Mouse (Mus musculus) kidney, postnatal 0 days (tissue): Measurements from ENCODE around the gene Tasp1. TPM values are rescaled to one million over a fixed set of nuclear protein-coding genes. Genes with fewer than 3 reads are reported as not detected.
"Not testable (repeated sequence)": the region's sequence is repeated elsewhere in the genome, so short reads cannot be mapped to it uniquely, and the experiment has no call there.

ENCODE experiments used
- ATAC-seq: fragments of 200-750 bp; cut with Nextera tagmentation; replicated peaks from 2 replicates; pipeline ENCODE4 v1.8.0; 2017; ENCODE audit warnings: low read depth, moderate number of reproducible peaks, moderate TSS enrichment, moderate library complexity; ENCODE audit not compliant: low FRiP score
- DNase-seq: peaks from one replicate; pipeline ENCODE4 v3.0.0-alpha.2; 2016; ENCODE audit warnings: low spot score
- H3K27ac ChIP-seq: fragments of 300-500 bp; sonication (generic); 2 replicates; pipeline ENCODE4 v1.5.1; 2014; ENCODE audit warnings: mild to moderate bottlenecking
- H3K27me3 ChIP-seq: fragments of 300-500 bp; sonication (generic); 2 replicates; pipeline ENCODE4 v1.6.1; 2014; ENCODE audit warnings: low read length, mixed read lengths; ENCODE audit not compliant: insufficient read depth
- H3K36me3 ChIP-seq: fragments of 300-500 bp; sonication (generic); 2 replicates; pipeline ENCODE4 v1.6.1; 2014; ENCODE audit warnings: low read length, mixed read lengths; ENCODE audit not compliant: insufficient read depth
- H3K4me1 ChIP-seq: fragments of 300-500 bp; sonication (generic); replicated peaks from 2 replicates; pipeline ENCODE4 v1.6.1; 2014; ENCODE audit warnings: antibody characterized with exemption, low read length, mixed read lengths; ENCODE audit not compliant: insufficient read depth
- H3K4me2 ChIP-seq: fragments of 300-500 bp; sonication (generic); 2 replicates; pipeline ENCODE4 v1.6.1; 2014; ENCODE audit warnings: mild to moderate bottlenecking, low read length, moderate library complexity, mixed read lengths
- H3K4me3 ChIP-seq: fragments of 300-500 bp; sonication (generic); replicated peaks from 2 replicates; pipeline ENCODE4 v1.5.1; 2014; ENCODE audit warnings: low read depth, low read length
- H3K9ac ChIP-seq: fragments of 300-500 bp; sonication (generic); 2 replicates; pipeline ENCODE4 v1.6.1; 2014; ENCODE audit warnings: low read depth, low read length
- H3K9me3 ChIP-seq: fragments of 300-500 bp; sonication (generic); replicated peaks from 2 replicates; pipeline ENCODE4 v1.6.1; 2016; ENCODE audit warnings: low read length, inconsistent platforms, mixed read lengths
- CTCF ChIP-seq: IDR thresholded peaks from 2 replicates; pipeline ENCODE4 v1.5.1; 2016; ENCODE audit warnings: antibody characterized with exemption, low read depth, mild to moderate bottlenecking, moderate library complexity
- WGBS: fragments of 180-500 bp; shearing (Covaris S2); extraction: QIAGEN DNeasy Blood & Tissue Kit; methylation state at CpG from one replicate; pipeline ENCODE4 v1.1.7; 2014; 5-methylcytosine and 5-hydroxymethylcytosine counted together
- polyA plus RNA-seq: library from polyadenylated mRNA; unstranded; fragments of >200 nt; fragmentation: Nextera tagmentation; extraction: Ambion mirVana; gene quantifications from 2 replicates; pipeline ENCODE4 v1.2.1, GENCODE M21; 2015

Tasp1 gene
- polyA plus RNA-seq, 1 experiment from 2014 or later: 19.1 TPM

- no peak for TF ChIP-seq CTCF
- ATAC-seq: no peak
- 30% methylated on average over 1 of the region's 1 CpGs for WGBS
- Histone ChIP-seq H3K27me3 (no peaks in the 10 kb centered on the region), H3K9me3 (no peaks in the 10 kb centered on the region), H3K27ac (no peak overlapping the region), H3K9ac (no peak overlapping the region), H3K4me3 (no peak overlapping the region), H3K4me1 (no peaks in the 10 kb centered on the region), H3K4me2 (no peak overlapping the region), H3K36me3 (no peaks in the 10 kb centered on the region)
- no peak for DNase-seq
These were observed 117.8 kb downstream of the Tasp1 start for GRCm38 (mm10) chr2:139948843-139949242.

GRCm38 (mm10) chr2:139937581-139937980 is 129.0 kb downstream of the Tasp1 start:
- no peak for TF ChIP-seq CTCF
- ATAC-seq (no peak), DNase-seq (no peak)
- no peaks in the 10 kb centered on the region for H3K27me3 ChIP-seq
- no peak overlapping the region for H3K4me3 ChIP-seq
- H3K27ac ChIP-seq: no peak overlapping the region
- 70% methylated on average over 2 of the region's 2 CpGs for WGBS
- H3K36me3 ChIP-seq: no peaks in the 10 kb centered on the region
- no peaks in the 10 kb centered on the region for H3K9me3 ChIP-seq
- no peak overlapping the region for H3K9ac ChIP-seq
- no peak overlapping the region for H3K4me2 ChIP-seq
- no peaks in the 10 kb centered on the region for H3K4me1 ChIP-seq

GRCm38 (mm10) chr2:139934577-139934976 is 132.0 kb downstream of the Tasp1 start:
- 82% methylated on average over 10 of the region's 10 CpGs for WGBS
- no peak for ATAC-seq
- Histone ChIP-seq H3K4me1 (no peaks in the 10 kb centered on the region), H3K4me3 (no peak overlapping the region), H3K27ac (no peak overlapping the region), H3K4me2 (no peak overlapping the region), H3K36me3 (no peaks in the 10 kb centered on the region), H3K9me3 (no peaks in the 10 kb centered on the region), H3K27me3 (no peaks in the 10 kb centered on the region), H3K9ac (no peak overlapping the region)
- no peak for DNase-seq
- no peak for TF ChIP-seq CTCF

- DNase-seq: no peak
- Histone ChIP-seq H3K4me2 (no peak overlapping the region), H3K27me3 (no peaks in the 10 kb centered on the region), H3K9me3 (no peaks in the 10 kb centered on the region), H3K4me3 (no peak overlapping the region), H3K27ac (no peak overlapping the region), H3K9ac (no peak overlapping the region), H3K36me3 (no peaks in the 10 kb centered on the region), H3K4me1 (no peaks in the 10 kb centered on the region)
- WGBS: 69% methylated on average over 4 of the region's 4 CpGs
- no peak for ATAC-seq
- TF ChIP-seq CTCF: no peak
These were observed 132.5 kb downstream of the Tasp1 start for GRCm38 (mm10) chr2:139934033-139934572.

GRCm38 (mm10) chr2:139932211-139932610 is 134.4 kb downstream of the Tasp1 start:
- Histone ChIP-seq H3K27me3 (no peaks in the 10 kb centered on the region), H3K36me3 (no peaks in the 10 kb centered on the region), H3K9me3 (no peaks in the 10 kb centered on the region), H3K4me2 (no peak overlapping the region), H3K4me1 (no peaks in the 10 kb centered on the region), H3K4me3 (no peak overlapping the region), H3K27ac (no peak overlapping the region), H3K9ac (no peak overlapping the region)
- no peak for TF ChIP-seq CTCF
- ATAC-seq (no peak), DNase-seq (no peak)
- 78% methylated on average over 2 of the region's 2 CpGs for WGBS

GRCm38 (mm10) chr2:139924937-139925336 is 141.7 kb downstream of the Tasp1 start:
- Histone ChIP-seq H3K4me1 (no peaks in the 10 kb centered on the region), H3K36me3 (no peaks in the 10 kb centered on the region), H3K4me3 (no peak overlapping the region), H3K4me2 (no peak overlapping the region), H3K27me3 (no peaks in the 10 kb centered on the region), H3K27ac (no peak overlapping the region), H3K9ac (no peak overlapping the region), H3K9me3 (no peaks in the 10 kb centered on the region)
- WGBS: 7% methylated on average over 1 of the region's 1 CpGs
- TF ChIP-seq CTCF: no peak
- DNase-seq (no peak), ATAC-seq (no peak)

- not testable (repeated sequence) for H3K4me3 ChIP-seq, H3K9ac ChIP-seq
These were observed 145.2 kb downstream of the Tasp1 start for GRCm38 (mm10) chr2:139921395-139921794.

More at GRCm38 (mm10) chr2:139921395-139921794, 145.2 kb downstream of the Tasp1 start:
- ATAC-seq, H3K27ac ChIP-seq, H3K27me3 ChIP-seq, H3K4me1 ChIP-seq, H3K36me3 ChIP-seq, H3K4me2 ChIP-seq, DNase-seq, H3K9me3 ChIP-seq: not testable (repeated sequence)
